Mouse (Mus musculus) CD4-positive, CD25-positive, alpha-beta regulatory T cell (primary cell): ENCODE measurements around the gene Krtap8-1. TPM values are rescaled to one million over a fixed set of nuclear protein-coding genes. Genes with fewer than 3 reads are reported as not detected.

Source experiments
- polyA plus RNA-seq: library from polyadenylated mRNA; unstranded; fragments of 100-300 nt; shearing (Covaris generic); gene quantifications from one replicate; pipeline ENCODE4 v1.2.1, GENCODE M21; 2017

The Krtap8-1 gene
- not detected for polyA plus RNA-seq

GRCm38 (mm10) chr16:89487852-89488251 is at the start of gene Krtap8-1:
Gene Krtap8-1, minus strand, starts transcription at chr16:89487952.

DNA sequence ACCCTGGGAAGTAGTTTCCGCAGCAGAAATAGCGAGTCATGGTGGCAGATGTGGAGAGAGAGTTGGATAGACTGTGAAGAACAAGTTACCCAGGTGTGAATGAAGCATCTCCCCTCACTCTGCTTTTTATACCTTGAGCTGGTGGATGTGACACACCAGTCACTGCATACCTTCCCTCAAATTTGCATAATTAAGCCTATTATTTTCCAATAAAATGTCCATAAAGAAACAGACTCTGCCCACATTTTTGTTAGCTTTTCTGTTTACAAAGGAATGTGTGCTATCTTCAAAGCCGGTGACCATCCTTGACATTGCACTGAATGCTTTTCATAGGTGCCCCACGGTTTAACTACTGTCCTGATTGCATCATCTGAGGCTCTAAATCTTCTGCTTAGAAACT is 20.5 kb upstream of the Krtap8-1 start, which contains the start of gene Krtap7-1:
Krtap7-1 (minus strand) TSS at position 101 of the 400 bp plus-strand sequence.

Other genes starting within 250 kb of the Krtap8-1 start
- not detected for gene Krtap21-1, start 84.1 kb downstream of the Krtap8-1 start, polyA plus RNA-seq
- gene Krtap6-2, start 67.8 kb downstream of the Krtap8-1 start, polyA plus RNA-seq = not detected
- gene Krtap7-1, start 20.4 kb upstream of the Krtap8-1 start, polyA plus RNA-seq = not detected
- gene Krtap11-1, start 83.2 kb upstream of the Krtap8-1 start, polyA plus RNA-seq = not detected